Mouse (Mus musculus): ENCODE data around the gene Pxmp2. TPM values are rescaled to one million over a fixed set of nuclear protein-coding genes. Genes with fewer than 3 reads are reported as not detected.

Pxmp2 gene
- polyA plus RNA-seq, 1 experiment from 2014 or later, result 7.1 TPM

DNA sequence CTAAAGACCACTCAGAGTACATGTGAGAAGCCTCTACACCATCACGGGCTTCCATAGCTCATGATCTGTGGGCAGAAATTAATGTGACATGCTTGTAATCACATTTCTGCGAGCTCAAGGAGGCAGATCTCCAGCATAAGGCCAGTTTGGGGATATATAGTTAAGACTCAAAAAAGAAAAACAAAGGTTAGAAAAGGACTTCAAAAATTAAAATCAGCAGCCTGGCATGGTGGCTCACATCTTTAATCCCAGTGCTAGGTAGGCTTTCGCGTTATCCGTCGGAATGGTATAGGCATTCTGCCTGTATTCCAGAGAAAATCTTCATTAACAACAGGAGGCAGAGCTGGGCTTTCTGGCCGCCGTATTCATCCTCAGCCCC, 55.6 kb downstream of the Pxmp2 start:
- WGBS, result 10% methylated on average over 8 of the region's 8 CpGs
- no peaks in the 10 kb centered on the region for H3K9me3 ChIP-seq
- peaks cover 17% of the 10 kb centered on the region for H3K4me1 ChIP-seq
- peak overlapping the region; percentile 96 for H3K9ac ChIP-seq
- no peaks in the 10 kb centered on the region for H3K27me3 ChIP-seq
- H3K36me3 ChIP-seq, result peaks cover 12% of the 10 kb centered on the region; the same call in 1 of the 2 replicates
- peak overlapping the region; percentile 97 for H3K27ac ChIP-seq
- H3K4me2 ChIP-seq (replicated peaks), result peak overlapping the region; percentile 72
- peak overlapping the region; percentile 90 for H3K4me3 ChIP-seq
- no peak for ATAC-seq (ENCODE audit: insufficient number of reproducible peaks, insufficient read depth, low FRiP score, low TSS enrichment)

DNA sequence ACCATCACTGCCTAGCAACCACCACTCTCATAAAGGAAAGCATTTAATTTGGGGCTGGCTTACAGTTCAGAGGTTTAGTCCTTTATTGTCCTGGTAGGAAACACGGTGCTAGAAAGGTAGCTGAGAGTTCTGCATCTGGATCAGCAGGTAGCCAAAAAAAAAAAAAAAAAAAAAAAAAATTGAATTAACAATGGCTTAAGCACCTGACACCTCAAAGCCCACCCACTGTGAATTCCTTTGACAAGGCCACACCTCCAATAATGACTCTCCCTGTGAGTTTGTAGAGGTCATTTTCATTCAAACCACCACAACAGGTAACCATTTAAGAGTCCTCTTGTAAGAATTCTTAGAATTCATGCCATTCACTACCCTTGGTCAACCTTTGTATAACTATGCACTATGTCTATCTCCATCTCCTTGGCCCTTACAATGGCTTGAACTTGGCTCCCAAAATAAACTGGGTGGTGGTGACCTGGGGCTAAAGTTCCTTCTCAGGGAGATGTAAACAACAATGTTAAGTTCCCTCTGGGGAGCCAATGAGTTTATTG, 58.6 kb downstream of the Pxmp2 start:
- H3K4me2 ChIP-seq (replicated peaks), result no peak overlapping the region
- 41% methylated on average over 1 of the region's 1 CpGs for WGBS
- no peak for ATAC-seq (ENCODE audit: insufficient number of reproducible peaks, insufficient read depth, low FRiP score, low TSS enrichment)
- H3K27me3 ChIP-seq, result no peaks in the 10 kb centered on the region
- H3K27ac ChIP-seq, result no peak overlapping the region
- peaks cover 14% of the 10 kb centered on the region for H3K4me1 ChIP-seq
- H3K9ac ChIP-seq, result no peak overlapping the region
- peaks cover 24% of the 10 kb centered on the region for H3K36me3 ChIP-seq
- H3K9me3 ChIP-seq, result no peaks in the 10 kb centered on the region
- no peak overlapping the region for H3K4me3 ChIP-seq

DNA sequence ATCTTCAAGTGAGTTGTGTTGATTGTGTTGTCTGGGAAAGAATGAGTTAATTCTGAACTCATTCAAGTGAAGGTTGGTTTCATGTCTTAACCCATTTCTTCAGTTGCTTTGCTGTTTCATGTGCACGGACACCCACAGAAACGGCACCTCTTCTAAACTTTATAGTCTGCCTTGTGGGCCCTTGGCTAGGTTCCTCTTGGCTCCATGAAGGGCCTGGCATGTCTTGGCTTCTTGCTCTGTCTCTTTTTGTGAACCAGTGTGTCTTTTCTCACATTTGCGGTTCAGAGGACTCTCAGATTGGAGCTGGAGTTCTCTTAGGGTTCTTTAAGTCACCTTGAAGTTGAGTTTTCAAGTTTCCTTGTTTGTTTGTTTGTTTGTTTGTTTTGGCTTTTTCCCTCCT, 60.9 kb downstream of the Pxmp2 start:
- no peak overlapping the region for H3K9ac ChIP-seq
- no peak overlapping the region for H3K4me2 ChIP-seq (replicated peaks)
- H3K4me3 ChIP-seq, result no peak overlapping the region
- no peaks in the 10 kb centered on the region for H3K27me3 ChIP-seq
- 90% methylated on average over 3 of the region's 3 CpGs for WGBS
- peaks cover 48% of the 10 kb centered on the region for H3K36me3 ChIP-seq
- no peak overlapping the region for H3K27ac ChIP-seq
- no peaks in the 10 kb centered on the region for H3K9me3 ChIP-seq
- peaks cover 3% of the 10 kb centered on the region for H3K4me1 ChIP-seq
- ATAC-seq (ENCODE audit: insufficient number of reproducible peaks, insufficient read depth, low FRiP score, low TSS enrichment), result no peak

Other genes starting within 250 kb of the Pxmp2 start
- gene Gm17655, start 213.7 kb downstream of the Pxmp2 start, polyA plus RNA-seq (2016; fragmentation: Nextera tagmentation; extraction: Ambion mirVana), result 2.9 and 3.2 TPM in 2 replicates
- gene Gm35315, start 191.8 kb downstream of the Pxmp2 start, polyA plus RNA-seq (2016; fragmentation: Nextera tagmentation; extraction: Ambion mirVana), result 1.2 and 1.5 TPM in 2 replicates
- gene Plcxd1, start 186.2 kb downstream of the Pxmp2 start, polyA plus RNA-seq (2016; fragmentation: Nextera tagmentation; extraction: Ambion mirVana), result 1.4 and 1.7 TPM in 2 replicates
- 43.1 and 47.2 TPM in 2 replicates for gene Gtpbp6, start 178.0 kb downstream of the Pxmp2 start, polyA plus RNA-seq (2016; fragmentation: Nextera tagmentation; extraction: Ambion mirVana)
- 7.0 and 7.5 TPM in 2 replicates for gene Zfp605, start 176.1 kb downstream of the Pxmp2 start, polyA plus RNA-seq (2016; fragmentation: Nextera tagmentation; extraction: Ambion mirVana)
- 39.5 and 42.0 TPM in 2 replicates for gene Chfr, start 150.3 kb downstream of the Pxmp2 start, polyA plus RNA-seq (2016; fragmentation: Nextera tagmentation; extraction: Ambion mirVana)
- 26.7 and 28.3 TPM in 2 replicates for gene Golga3, start 109.5 kb downstream of the Pxmp2 start, polyA plus RNA-seq (2016; fragmentation: Nextera tagmentation; extraction: Ambion mirVana)
- 39.4 and 41.3 TPM in 2 replicates for gene Ankle2, start 55.2 kb downstream of the Pxmp2 start, polyA plus RNA-seq (2016; fragmentation: Nextera tagmentation; extraction: Ambion mirVana)
- gene Pgam5, start 16.3 kb downstream of the Pxmp2 start, polyA plus RNA-seq (2016; fragmentation: Nextera tagmentation; extraction: Ambion mirVana), result 80.7 TPM in 2 replicates
- gene Pole, start 120 bp upstream of the Pxmp2 start, polyA plus RNA-seq (2016; fragmentation: Nextera tagmentation; extraction: Ambion mirVana), result 35.3 and 40.5 TPM in 2 replicates
- 2.3 TPM in 2 replicates for gene P2rx2, start 57.0 kb upstream of the Pxmp2 start, polyA plus RNA-seq (2016; fragmentation: Nextera tagmentation; extraction: Ambion mirVana)
- gene Lrcol1, start 58.5 kb upstream of the Pxmp2 start, polyA plus RNA-seq (2016; fragmentation: Nextera tagmentation; extraction: Ambion mirVana), result not detected in 2 replicates
- 25.4 and 26.6 TPM in 2 replicates for gene Fbrsl1, start 162.3 kb upstream of the Pxmp2 start, polyA plus RNA-seq (2016; fragmentation: Nextera tagmentation; extraction: Ambion mirVana)

Data from embryonic facial prominence, embryonic 12.5 days (tissue).